Comparison of ENCODE assay signal across 23 mouse cellular contexts in the genomic region with DNA sequence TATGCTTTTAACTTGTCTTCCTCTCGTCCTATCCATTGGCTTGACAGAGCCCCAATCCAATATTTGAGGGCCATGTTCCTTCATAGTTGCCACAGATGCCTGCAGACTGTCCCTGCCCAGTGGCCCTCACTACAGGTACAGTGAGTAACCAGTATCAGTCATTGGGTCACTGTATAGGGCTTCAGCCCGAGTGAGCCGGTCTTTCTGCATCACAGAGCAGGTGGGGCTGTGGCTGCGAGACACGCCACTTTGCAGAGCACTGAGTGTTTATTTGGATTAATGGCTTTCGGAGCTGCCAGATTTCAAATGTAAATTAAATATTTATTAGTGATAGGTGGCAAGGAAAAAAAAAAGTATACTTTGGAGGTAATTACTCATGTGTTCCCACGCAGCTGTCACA.
"Had no signal": no experiment of that assay in that cellular context is flagged by ENCODE, and none has a peak within 500 bp of the region (broad histone marks: within the 10 kb centered on the region; RNA-seq: fewer than 3 reads in every experiment).

No protein-coding gene starts in this region.

- H3K9ac ChIP-seq: forebrain, postnatal 0 days; heart, embryonic 13.5 days; heart, embryonic 15.5 days; hindbrain, embryonic 14.5 days; kidney, embryonic 15.5 days had no signal

- H3K4me2 ChIP-seq: heart, embryonic 11.5 days; heart, embryonic 13.5 days; heart, embryonic 15.5 days; hindbrain, embryonic 14.5 days; kidney, embryonic 15.5 days; liver, embryonic 11.5 days had no signal

- H3K36me3 ChIP-seq: heart, embryonic 13.5 days; heart, embryonic 15.5 days; kidney, embryonic 15.5 days had no signal

- H3K9me3 ChIP-seq: heart, embryonic 13.5 days; heart, embryonic 15.5 days; kidney, embryonic 15.5 days had no signal

- H3K4me3 ChIP-seq: heart, adult 2 months; heart, embryonic 13.5 days; heart, embryonic 15.5 days; kidney, embryonic 15.5 days; layer of hippocampus, adult 2 months; left cerebral cortex, adult 2 months had no signal

- ATAC-seq: forebrain, postnatal 0 days; hindbrain, postnatal 0 days; intestine, embryonic 16.5 days had no signal

- DNase-seq: forebrain, postnatal 0 days; gastrocnemius, postnatal 14 days; gastrocnemius, postnatal 36 days; heart, adult 2 months; heart, postnatal 14 days; heart, postnatal 36 days; kidney, adult 11 months; kidney, adult 2 months; kidney, adult 9 months; kidney, postnatal 25 days; kidney, postnatal 4 days; liver had no signal

- H3K4me1 ChIP-seq: heart, embryonic 13.5 days; heart, embryonic 15.5 days; kidney, embryonic 15.5 days had no signal

- H3K27me3 ChIP-seq: heart, embryonic 13.5 days; heart, embryonic 15.5 days; kidney, embryonic 15.5 days had no signal

- H3K27ac ChIP-seq: heart, adult 2 months; heart, embryonic 13.5 days; heart, embryonic 15.5 days; hindbrain, embryonic 14.5 days; hindbrain, postnatal 0 days; kidney, embryonic 15.5 days; kidney, postnatal 0 days; layer of hippocampus, adult 2 months; left cerebral cortex, adult 2 months had no signal
